Comparison of ENCODE assay signal across 9 mouse cellular contexts in genomic region chr11:34123147-34123546, GRCm38 (mm10). TPM values are rescaled to one million over a fixed set of nuclear protein-coding genes. Genes with fewer than 3 reads are reported as not detected.
DNase-seq lines count a peak whose midpoint lies in the region; TF ChIP-seq lines count a peak whose summit lies in the region.
"Had no signal": no experiment of that assay in that cellular context is flagged by ENCODE, and none has a peak within 500 bp of the region (broad histone marks: within the 10 kb centered on the region; RNA-seq: fewer than 3 reads in every experiment).

No protein-coding gene starts in this region.

- H3K27ac ChIP-seq in left cerebral cortex, adult 2 months: no peak overlapping the region

- peak; percentile 70 for TF ChIP-seq CTCF in left cerebral cortex, adult 2 months (IDR thresholded peaks at IDR 0.05)

- peak; percentile 45 for DNase-seq in adrenal gland, postnatal 14 days
- DNase-seq in adrenal gland, postnatal 4 days (ENCODE audit: low spot score in 2 of 2): no peak
- DNase-seq in left cerebral cortex, adult 2 months (ENCODE audit: extremely low spot score in 1 of 2, low spot score in 2 of 2): peak in 1 of 2 experiments; percentile 30
- no peak for DNase-seq in left cerebral cortex, adult 8-10 months (ENCODE audit: low spot score in 2 of 2)
- peak; percentile 50 for DNase-seq in brain, embryonic 18.5 days (ENCODE audit: low read depth, low spot score)
- peak; percentile 15 for DNase-seq in gastrocnemius, postnatal 14 days
- peak; percentile 21 for DNase-seq in lung, postnatal 14 days
- no peak for DNase-seq in urinary bladder, adult 18-20 months (ENCODE audit: low spot score in 2 of 2)

- intact Hi-C loops in left cerebral cortex, adult 2 months (cut with DNase I): loop anchor here (1.0 kb wide), 1 partner anchor 90 kb away; no protein-coding TSS in a partner anchor
- intact Hi-C loops in gastrocnemius, postnatal 14 days (cut with DNase I; ENCODE audit: low total_unique reads): no loop called here

- no peak overlapping the region for H3K4me3 ChIP-seq in left cerebral cortex, adult 2 months

RNA-seq across cellular contexts. Expression of gene 4930469K13Rik, which starts 24.8 kb away (rescaled TPM):
- not detected in 2 replicates for total RNA-seq in adrenal gland, postnatal 14 days (2021)
- total RNA-seq in adrenal gland, postnatal 4 days (2021): not detected
- total RNA-seq in left cerebral cortex, adult 2 months (2021): not detected
- not detected for total RNA-seq in left cerebral cortex, adult 8-10 months (2022)
- not detected for total RNA-seq in gastrocnemius, postnatal 14 days (2021)
- total RNA-seq: gastrocnemius, postnatal 4 days had no signal

Comparison
In these comparisons a context has a peak if more than half of its experiments do, and no peak if none do; other contexts are left out.
1. DNase-seq: peak in adrenal gland, postnatal 14 days (single experiment), brain, embryonic 18.5 days (single experiment), gastrocnemius, postnatal 14 days (single experiment) and lung, postnatal 14 days (single experiment); none in adrenal gland, postnatal 4 days (0 of 2), left cerebral cortex, adult 8-10 months (0 of 2) and urinary bladder, adult 18-20 months (0 of 2).